8 mouse cellular contexts compared by ENCODE assay signal in the genomic region with DNA sequence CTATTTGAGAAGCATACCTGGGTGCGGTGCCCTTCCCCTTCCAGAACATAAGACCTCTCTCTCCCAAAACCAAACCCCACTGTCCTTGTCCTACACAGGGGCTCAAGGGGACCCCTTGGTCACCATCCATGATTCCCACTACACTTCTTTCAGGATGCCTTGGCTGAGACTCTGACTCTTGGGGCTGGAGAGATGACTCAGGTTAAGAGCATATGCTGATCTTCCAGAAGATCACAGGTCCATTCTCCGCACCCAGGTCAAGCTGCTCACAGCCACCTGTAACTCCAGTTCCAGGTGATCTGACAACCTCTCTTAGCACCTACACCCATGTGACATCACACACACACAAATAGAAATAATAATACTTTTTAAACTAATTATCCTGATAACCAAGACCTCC. TPM values are rescaled to one million over a fixed set of nuclear protein-coding genes. Genes with fewer than 3 reads are reported as not detected.
DNase-seq lines count a peak whose midpoint lies in the region; ATAC-seq and TF ChIP-seq lines count a peak whose summit lies in the region.
"Had no signal": no experiment of that assay in that cellular context is flagged by ENCODE, and none has a peak within 500 bp of the region (broad histone marks: within the 10 kb centered on the region; RNA-seq: fewer than 3 reads in every experiment).

No protein-coding gene starts in this region.

- H3K4me1 ChIP-seq in lung, adult 2 months (ENCODE audit: control insufficient read depth, insufficient read depth, low read length) = peaks cover 21% of the 10 kb centered on the region
- H3K4me1 ChIP-seq in forebrain, embryonic 11.5 days (replicated peaks; ENCODE audit: control insufficient read depth, insufficient read depth, low read length) = 0 out of 2 replicates have a peak, but pooled peaks cover 5% of the 10 kb centered on the region
- peaks cover 29% of the 10 kb centered on the region for H3K4me1 ChIP-seq in limb, embryonic 13.5 days
- H3K4me1 ChIP-seq in stomach, embryonic 14.5 days (ENCODE audit: control insufficient read depth, insufficient read depth, low read length) = peaks cover 33% of the 10 kb centered on the region

- no peak for DNase-seq in lung, adult 2 months
- DNase-seq in lung, adult 18-20 months = no peak
- DNase-seq in forebrain, embryonic 11.5 days (ENCODE audit: low spot score) = no peak
- no peak for DNase-seq in gastrocnemius, adult 18-20 months (ENCODE audit: low spot score)
- DNase-seq in thymus, postnatal 4 days = no peak

- H3K27me3 ChIP-seq in forebrain, embryonic 11.5 days (ENCODE audit: control insufficient read depth, insufficient read depth, low read length) = peaks cover 6% of the 10 kb centered on the region
- H3K27me3 ChIP-seq in limb, embryonic 13.5 days = no peaks in the 10 kb centered on the region
- no peaks in the 10 kb centered on the region for H3K27me3 ChIP-seq in stomach, embryonic 14.5 days (ENCODE audit: control insufficient read depth, insufficient read depth, low read length)

- TF ChIP-seq POLR2A in lung, adult 2 months (IDR thresholded peaks at IDR 0.05; ENCODE audit: borderline replicate concordance, extremely low read depth, low read depth, low read length) = no peak

- H3K9me3 ChIP-seq in forebrain, embryonic 11.5 days (ENCODE audit: control insufficient read depth, low read length) = no peaks in the 10 kb centered on the region
- no peaks in the 10 kb centered on the region for H3K9me3 ChIP-seq in limb, embryonic 13.5 days
- H3K9me3 ChIP-seq in stomach, embryonic 14.5 days (ENCODE audit: control insufficient read depth, low read depth, low read length) = no peaks in the 10 kb centered on the region

- H3K36me3 ChIP-seq in forebrain, embryonic 11.5 days (ENCODE audit: control insufficient read depth, insufficient read depth, low read length) = no peaks in the 10 kb centered on the region
- H3K36me3 ChIP-seq in limb, embryonic 13.5 days = 0 out of 2 replicates have a peak, but pooled peaks cover under 1% of the 10 kb centered on the region
- 0 out of 2 replicates have a peak, but pooled peaks cover 2% of the 10 kb centered on the region for H3K36me3 ChIP-seq in stomach, embryonic 14.5 days (ENCODE audit: control insufficient read depth, insufficient read depth, low read length)

- no peak for ATAC-seq in forebrain, embryonic 11.5 days (replicated peaks; ENCODE audit: low FRiP score)
- ATAC-seq in limb, embryonic 13.5 days (ENCODE audit: low FRiP score, low read depth) = no peak; the same call in 1 of the 2 replicates
- ATAC-seq in stomach, embryonic 14.5 days (ENCODE audit: insufficient number of reproducible peaks, insufficient read depth, low FRiP score, low read depth) = 0 out of 2 replicates have a peak, but pooled peaks have one; percentile 1

- no peak for TF ChIP-seq CTCF in lung, adult 2 months (IDR thresholded peaks at IDR 0.05; ENCODE audit: insufficient read depth, low read length)

- H3K27ac ChIP-seq in forebrain, embryonic 11.5 days (ENCODE audit: low read depth, low read length) = no peak overlapping the region
- H3K27ac ChIP-seq in limb, embryonic 13.5 days = no peak overlapping the region
- H3K27ac ChIP-seq in stomach, embryonic 14.5 days (ENCODE audit: low read length) = peak overlapping the region; percentile 89; the same call in 1 of the 2 replicates

- H3K4me3 ChIP-seq in lung, adult 2 months (replicated peaks; ENCODE audit: extremely low read depth, low read depth, low read length) = peak overlapping the region; percentile 79
- H3K4me3 ChIP-seq in forebrain, embryonic 11.5 days (ENCODE audit: low read depth, low read length) = peak overlapping the region; percentile 48
- peak overlapping the region; percentile 85 for H3K4me3 ChIP-seq in limb, embryonic 13.5 days
- H3K4me3 ChIP-seq in stomach, embryonic 14.5 days (ENCODE audit: low read depth, low read length) = peak overlapping the region; percentile 91

- H3K4me2 ChIP-seq in forebrain, embryonic 11.5 days (ENCODE audit: low read depth, low read length, severe bottlenecking) = peak overlapping the region; percentile 71
- H3K4me2 ChIP-seq in limb, embryonic 13.5 days (replicated peaks) = peak overlapping the region; percentile 92
- H3K4me2 ChIP-seq in stomach, embryonic 14.5 days (replicated peaks; ENCODE audit: low read depth, low read length) = peak overlapping the region; percentile 77

- peak overlapping the region; percentile 76 for H3K9ac ChIP-seq in forebrain, embryonic 11.5 days (ENCODE audit: low read length)
- H3K9ac ChIP-seq in limb, embryonic 13.5 days = peak overlapping the region; percentile 95
- no peak overlapping the region for H3K9ac ChIP-seq in stomach, embryonic 14.5 days (replicated peaks; ENCODE audit: low read depth, low read length)

- whole genome bisulfite sequencing in lung, adult 2 months = 30% methylated on average over 2 of the region's 2 CpGs
- WGBS in forebrain, embryonic 11.5 days = 11% methylated on average over 2 of the region's 2 CpGs
- WGBS in limb, embryonic 13.5 days = 13% methylated on average over 2 of the region's 2 CpGs
- WGBS in stomach, embryonic 14.5 days = 13% methylated on average over 2 of the region's 2 CpGs

RNA-seq across cellular contexts. Expression of a gene that starts 16.1 kb away (rescaled TPM):
- polyA plus RNA-seq in lung, adult 2 months (2012; rRNA removed) = 103 and 125 TPM in 2 replicates
- polyA plus RNA-seq in forebrain, embryonic 11.5 days (2014; fragmentation: Nextera tagmentation; extraction: Ambion mirVana) = 12.9 and 13.3 TPM in 2 replicates
- polyA plus RNA-seq in limb, embryonic 13.5 days (2015; fragmentation: Nextera tagmentation; extraction: Ambion mirVana) = 40.0 and 43.8 TPM in 2 replicates
- 46.1 and 46.6 TPM in 2 replicates for polyA plus RNA-seq in stomach, embryonic 14.5 days (2014; fragmentation: Nextera tagmentation; extraction: Ambion mirVana)
- total RNA-seq in gastrocnemius, adult 18-20 months (2021) = 10 to 100 TPM; 14.4 to 15.4 TPM

RNA-seq across cellular contexts. Expression of a gene that starts 26.1 kb away (rescaled TPM):
- not detected in 2 replicates for polyA plus RNA-seq in lung, adult 2 months (2012; rRNA removed)
- polyA plus RNA-seq in forebrain, embryonic 11.5 days (2014; fragmentation: Nextera tagmentation; extraction: Ambion mirVana) = not detected in 2 replicates
- polyA plus RNA-seq in limb, embryonic 13.5 days (2015; fragmentation: Nextera tagmentation; extraction: Ambion mirVana) = not detected in 2 replicates
- 0.14 TPM in 1 of 2 replicates, not detected in the other for polyA plus RNA-seq in stomach, embryonic 14.5 days (2014; fragmentation: Nextera tagmentation; extraction: Ambion mirVana)
- under 1 TPM; 0.43 to 0.71 TPM for total RNA-seq in gastrocnemius, adult 18-20 months (2021)
- total RNA-seq: neutrophil, adult 5-6 weeks had no signal

RNA-seq across cellular contexts. Expression of a gene that starts 43.6 kb away (rescaled TPM):
- polyA plus RNA-seq in lung, adult 2 months (2012; rRNA removed) = 2.2 and 3.2 TPM in 2 replicates
- polyA plus RNA-seq in forebrain, embryonic 11.5 days (2014; fragmentation: Nextera tagmentation; extraction: Ambion mirVana) = 2.1 and 2.6 TPM in 2 replicates
- polyA plus RNA-seq in limb, embryonic 13.5 days (2015; fragmentation: Nextera tagmentation; extraction: Ambion mirVana) = 1.5 and 1.8 TPM in 2 replicates
- polyA plus RNA-seq in stomach, embryonic 14.5 days (2014; fragmentation: Nextera tagmentation; extraction: Ambion mirVana) = 1.7 and 2.7 TPM in 2 replicates
- under 1 TPM; 0.68 to 0.71 TPM for total RNA-seq in gastrocnemius, adult 18-20 months (2021)

RNA-seq across cellular contexts. Expression of a gene that starts 55.0 kb away (rescaled TPM):
- polyA plus RNA-seq in lung, adult 2 months (2012; rRNA removed) = 3.0 and 5.3 TPM in 2 replicates
- polyA plus RNA-seq in forebrain, embryonic 11.5 days (2014; fragmentation: Nextera tagmentation; extraction: Ambion mirVana) = not detected in 2 replicates
- 1.2 and 1.8 TPM in 2 replicates for polyA plus RNA-seq in limb, embryonic 13.5 days (2015; fragmentation: Nextera tagmentation; extraction: Ambion mirVana)
- polyA plus RNA-seq in stomach, embryonic 14.5 days (2014; fragmentation: Nextera tagmentation; extraction: Ambion mirVana) = 1.7 and 1.9 TPM in 2 replicates
- total RNA-seq in gastrocnemius, adult 18-20 months (2021) = 1 to 10 TPM; 4.8 TPM
